Mouse (Mus musculus) frontal cortex, adult 2 months (tissue): ENCODE data around the gene Panx3. TPM values are rescaled to one million over a fixed set of nuclear protein-coding genes. Genes with fewer than 3 reads are reported as not detected.

Experiments
- DNase-seq, 2 experiments: peaks; one replicate each; pipeline ENCODE4 v3.0.0; 2022; ENCODE audit warnings: low spot score in 1 of 2; ENCODE audit errors: extremely low spot score in 1 of 2
- polyA plus RNA-seq: library from polyadenylated mRNA; depleted of rRNA; stranded (reverse); fragments of >200 nt; gene quantifications from 2 replicates; pipeline ENCODE4 v1.2.3, GENCODE M21; 2012; rRNA removed

Panx3 gene
- polyA plus RNA-seq, 1 experiment, result not detected

- DNase-seq, result peak in 1 of 2 experiments; percentile 76
Measured at GRCm38 (mm10) chr9:37636335-37636734, 32.7 kb downstream of the Panx3 start.

- no peak for DNase-seq
Measured at GRCm38 (mm10) chr9:37634269-37634668, 34.8 kb downstream of the Panx3 start.

GRCm38 (mm10) chr9:37632305-37632704 lies 36.7 kb downstream of the Panx3 start:
- DNase-seq, result peak in 1 of 2 experiments; percentile 37

- DNase-seq, result no peak
Measured at GRCm38 (mm10) chr9:37629941-37630340, 39.1 kb downstream of the Panx3 start.

GRCm38 (mm10) chr9:37628581-37628980 lies 40.5 kb downstream of the Panx3 start:
- no peak for DNase-seq

- no peak for DNase-seq
Measured at GRCm38 (mm10) chr9:37627263-37627662, 41.8 kb downstream of the Panx3 start.

- DNase-seq, result peak in 1 of 2 experiments; percentile 61
Measured at GRCm38 (mm10) chr9:37626103-37626567, 42.9 kb downstream of the Panx3 start.

GRCm38 (mm10) chr9:37625641-37626040 lies 43.4 kb downstream of the Panx3 start:
- peak; percentile 81 to 90 for DNase-seq

- no peak for DNase-seq
Measured at GRCm38 (mm10) chr9:37625129-37625528, 43.9 kb downstream of the Panx3 start.

GRCm38 (mm10) chr9:37624502-37624901 lies 44.5 kb downstream of the Panx3 start:
- no peak for DNase-seq

GRCm38 (mm10) chr9:37623981-37624380 lies 45.1 kb downstream of the Panx3 start:
- DNase-seq, result no peak

- peak in 1 of 2 experiments; percentile 64 for DNase-seq
Measured at GRCm38 (mm10) chr9:37621290-37621689, 47.7 kb downstream of the Panx3 start.

GRCm38 (mm10) chr9:37616770-37617169 lies 52.3 kb downstream of the Panx3 start:
- peak in 1 of 2 experiments; percentile 75 for DNase-seq

GRCm38 (mm10) chr9:37615220-37615619 lies 53.8 kb downstream of the Panx3 start:
- DNase-seq, result peak in 1 of 2 experiments; percentile 68

- DNase-seq, result no peak
Measured at GRCm38 (mm10) chr9:37614316-37614715, 54.7 kb downstream of the Panx3 start.

- no peak for DNase-seq
Measured at GRCm38 (mm10) chr9:37613911-37614280, 55.1 kb downstream of the Panx3 start.

GRCm38 (mm10) chr9:37613182-37613910 lies 55.7 kb downstream of the Panx3 start, which contains the start of gene Spa17:
Gene Spa17, minus strand, starts transcription at chr9:37613722.
- DNase-seq, result peak; percentile 75 to 85

Other genes with a start within 250 kb of the Panx3 start
- 26.3 and 43.8 TPM in 2 replicates for gene Robo3, start 236.0 kb downstream of the Panx3 start, polyA plus RNA-seq
- gene Msantd2, start 179.9 kb downstream of the Panx3 start, polyA plus RNA-seq, result 33.9 and 35.2 TPM in 2 replicates
- gene Esam, start 141.2 kb downstream of the Panx3 start, polyA plus RNA-seq, result 28.9 and 31.3 TPM in 2 replicates
- gene Vsig2, start 130.0 kb downstream of the Panx3 start, polyA plus RNA-seq, result 6.0 and 6.4 TPM in 2 replicates
- gene Nrgn, start 116.3 kb downstream of the Panx3 start, polyA plus RNA-seq, result 1,218 and 1,912 TPM in 2 replicates
- 14.2 and 14.5 TPM in 2 replicates for gene Siae, start 113.5 kb downstream of the Panx3 start, polyA plus RNA-seq
- 6.7 and 7.1 TPM in 2 replicates for gene Spa17, start 55.5 kb downstream of the Panx3 start, polyA plus RNA-seq
- 42.0 and 43.7 TPM in 2 replicates for gene Tbrg1, start 11.9 kb downstream of the Panx3 start, polyA plus RNA-seq
- 0.10 TPM in 1 of 2 replicates, not detected in the other for gene Olfr160, start 47.0 kb upstream of the Panx3 start, polyA plus RNA-seq
- gene Olfr874, start 75.9 kb upstream of the Panx3 start, polyA plus RNA-seq, result 0.11 TPM in 1 of 2 replicates, not detected in the other
- gene Olfr875, start 102.6 kb upstream of the Panx3 start, polyA plus RNA-seq, result not detected in 2 replicates
- gene Olfr876, start 133.8 kb upstream of the Panx3 start, polyA plus RNA-seq, result not detected in 2 replicates
- 0.28 and 0.34 TPM in 2 replicates for gene Olfr877, start 185.0 kb upstream of the Panx3 start, polyA plus RNA-seq
- not detected in 2 replicates for gene Olfr145, start 227.5 kb upstream of the Panx3 start, polyA plus RNA-seq
- gene Olfr878, start 248.6 kb upstream of the Panx3 start, polyA plus RNA-seq, result 0.04 TPM in 1 of 2 replicates, not detected in the other